Mouse (Mus musculus): Measurements from ENCODE around the gene Depdc5. TPM values are rescaled to one million over a fixed set of nuclear protein-coding genes. Genes with fewer than 3 reads are reported as not detected.
"Not testable (repeated sequence)": the region's sequence is repeated elsewhere in the genome, so short reads cannot be mapped to it uniquely, and the experiment has no call there.

Depdc5 gene
- polyA plus RNA-seq, 1 experiment from 2014 or later, result 37.5 TPM

GRCm38 (mm10) chr5:33038656-33039509, 175.4 kb downstream of the Depdc5 start:
- 48% methylated on average over 13 of the region's 13 CpGs for WGBS
- ATAC-seq, result no peak
- H3K27me3 ChIP-seq, result no peaks in the 10 kb centered on the region
- H3K4me1 ChIP-seq (replicated peaks), result peaks cover 3% of the 10 kb centered on the region; the same call in 1 of the 2 replicates
- H3K4me2 ChIP-seq (replicated peaks), result peak overlapping the region; percentile 48
- no peaks in the 10 kb centered on the region for H3K36me3 ChIP-seq
- no peaks in the 10 kb centered on the region for H3K9me3 ChIP-seq
- no peak overlapping the region for H3K4me3 ChIP-seq (replicated peaks)
- H3K9ac ChIP-seq (replicated peaks), result no peak overlapping the region
- no peak overlapping the region for H3K27ac ChIP-seq

- H3K9me3 ChIP-seq, result no peaks in the 10 kb centered on the region
- ATAC-seq, result peak; percentile 55
- no peaks in the 10 kb centered on the region for H3K27me3 ChIP-seq
- no peak overlapping the region for H3K27ac ChIP-seq
- no peak overlapping the region for H3K9ac ChIP-seq (replicated peaks)
- 8% methylated on average over 13 of the region's 13 CpGs for WGBS
- no peaks in the 10 kb centered on the region for H3K36me3 ChIP-seq
- H3K4me3 ChIP-seq (replicated peaks), result peak overlapping the region; percentile 8; the same call in 1 of the 2 replicates
- peak overlapping the region; percentile 48 for H3K4me2 ChIP-seq (replicated peaks)
- peaks cover 3% of the 10 kb centered on the region; the same call in 1 of the 2 replicates for H3K4me1 ChIP-seq (replicated peaks)
These were observed 176.0 kb downstream of the Depdc5 start for GRCm38 (mm10) chr5:33039510-33039911.

GRCm38 (mm10) chr5:33040735-33041134, 177.2 kb downstream of the Depdc5 start:
- not testable (repeated sequence) for H3K4me2 ChIP-seq (replicated peaks); H3K4me1 ChIP-seq (replicated peaks); H3K4me3 ChIP-seq (replicated peaks); H3K27me3 ChIP-seq; H3K9ac ChIP-seq (replicated peaks); H3K27ac ChIP-seq; H3K9me3 ChIP-seq; H3K36me3 ChIP-seq; ATAC-seq
- 73% methylated on average over 1 of the region's 1 CpGs for WGBS

GRCm38 (mm10) chr5:33043397-33043796, 179.9 kb downstream of the Depdc5 start:
- Histone ChIP-seq H3K4me1 (replicated peaks) (peaks cover 3% of the 10 kb centered on the region; the same call in 1 of the 2 replicates), H3K36me3 (no peaks in the 10 kb centered on the region), H3K4me3 (replicated peaks) (no peak overlapping the region), H3K27ac (no peak overlapping the region), H3K9me3 (no peaks in the 10 kb centered on the region), H3K9ac (replicated peaks) (no peak overlapping the region), H3K4me2 (replicated peaks) (no peak overlapping the region), H3K27me3 (no peaks in the 10 kb centered on the region)
- no peak for ATAC-seq
- 81% methylated on average over 10 of the region's 10 CpGs for WGBS

Other genes starting within 250 kb of the Depdc5 start
- 98.1 and 106 TPM in 2 replicates for gene Pisd, start 78.1 kb upstream of the Depdc5 start, polyA plus RNA-seq (2015; fragmentation: Nextera tagmentation; extraction: Ambion mirVana)
- gene Gm20671, start 36.6 kb upstream of the Depdc5 start, polyA plus RNA-seq (2015; fragmentation: Nextera tagmentation; extraction: Ambion mirVana), result not detected in 2 replicates
- gene Prr14l, start 9.4 kb upstream of the Depdc5 start, polyA plus RNA-seq (2015; fragmentation: Nextera tagmentation; extraction: Ambion mirVana), result 13.5 and 14.9 TPM in 2 replicates
- 517 and 561 TPM in 2 replicates for gene Ywhah, start 155.1 kb downstream of the Depdc5 start, polyA plus RNA-seq (2015; fragmentation: Nextera tagmentation; extraction: Ambion mirVana)
- 0.09 TPM in 1 of 2 replicates, not detected in the other for gene Slc5a1, start 240.5 kb downstream of the Depdc5 start, polyA plus RNA-seq (2015; fragmentation: Nextera tagmentation; extraction: Ambion mirVana)

Data from midbrain, embryonic 13.5 days (tissue).